Mouse (Mus musculus) cerebellum, adult 8-10 months (tissue): ENCODE results near the gene Col4a4.
A peak's percentile ranks its signal among the peaks of the same experiment; 100 is the strongest.

ENCODE experiments used
- DNase-seq: peaks from one replicate; pipeline ENCODE4 v3.0.0; 2022

Col4a4 gene

GRCm38 (mm10) chr1:82586713-82587399 is at the start of gene Col4a4, which contains the start of gene Col4a3:
Col4a4 (minus strand) TSS chr1:82586849.
Col4a3 (plus strand) TSS chr1:82586921.
- DNase-seq = peak; percentile 34

DNA sequence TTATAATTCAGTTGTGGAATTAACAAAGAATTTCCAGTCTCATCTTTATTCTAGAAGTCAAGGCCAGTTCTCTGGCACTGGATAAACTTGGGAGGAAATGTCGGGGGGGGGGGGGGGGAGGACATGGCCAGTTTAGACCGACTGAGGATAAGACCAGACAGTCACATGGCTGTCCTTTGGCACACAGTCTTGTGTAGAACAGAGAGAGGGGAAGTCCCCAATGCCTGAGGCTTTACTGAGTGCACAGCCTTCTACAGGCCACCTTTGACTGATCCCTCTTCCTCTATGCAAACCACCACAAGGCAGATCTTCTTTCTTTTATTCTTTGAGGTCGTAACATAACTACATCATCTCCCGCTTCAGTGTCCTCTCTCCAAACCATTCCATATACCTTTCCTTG is 49.7 kb upstream of the Col4a4 start:
- no peak for DNase-seq

- no peak for DNase-seq
These were observed 48.6 kb upstream of the Col4a4 start for GRCm38 (mm10) chr1:82635254-82635620.

GRCm38 (mm10) chr1:82634545-82635253 is 48.0 kb upstream of the Col4a4 start:
- peak; percentile 25 for DNase-seq

DNA sequence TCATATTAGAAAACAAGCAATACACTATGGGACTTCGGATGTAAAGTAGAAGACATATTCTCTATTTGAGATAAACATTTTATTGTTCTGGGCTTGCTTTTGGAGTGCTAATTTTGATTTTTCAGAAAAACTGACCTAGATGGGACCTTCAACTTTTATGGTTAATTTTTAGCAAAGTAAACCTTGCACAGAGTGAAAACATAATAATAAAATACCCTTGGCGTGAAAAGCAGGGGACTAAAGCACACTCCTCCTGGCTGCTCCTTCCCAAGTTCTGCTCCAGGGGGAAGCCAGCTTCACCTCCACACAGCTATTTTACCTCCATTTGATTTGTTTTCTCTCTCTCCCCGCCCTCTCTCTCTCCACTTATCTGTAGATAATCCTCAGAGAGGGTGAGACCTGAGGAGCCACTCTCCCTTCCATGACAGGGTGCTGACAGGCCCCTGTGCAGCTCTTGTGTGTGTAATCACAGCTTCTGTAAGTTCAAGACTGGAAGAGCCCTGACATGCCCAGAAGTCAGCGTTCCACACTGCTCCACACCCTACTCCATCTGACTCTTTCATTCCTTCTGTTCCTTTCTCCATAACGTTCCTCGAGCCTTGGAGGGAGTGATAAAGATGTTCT is 44.6 kb upstream of the Col4a4 start:
- no peak for DNase-seq

- no peak for DNase-seq
These were observed 42.8 kb upstream of the Col4a4 start for GRCm38 (mm10) chr1:82629495-82629894.

GRCm38 (mm10) chr1:82627652-82628051 is 41.0 kb upstream of the Col4a4 start:
- DNase-seq = no peak

DNA sequence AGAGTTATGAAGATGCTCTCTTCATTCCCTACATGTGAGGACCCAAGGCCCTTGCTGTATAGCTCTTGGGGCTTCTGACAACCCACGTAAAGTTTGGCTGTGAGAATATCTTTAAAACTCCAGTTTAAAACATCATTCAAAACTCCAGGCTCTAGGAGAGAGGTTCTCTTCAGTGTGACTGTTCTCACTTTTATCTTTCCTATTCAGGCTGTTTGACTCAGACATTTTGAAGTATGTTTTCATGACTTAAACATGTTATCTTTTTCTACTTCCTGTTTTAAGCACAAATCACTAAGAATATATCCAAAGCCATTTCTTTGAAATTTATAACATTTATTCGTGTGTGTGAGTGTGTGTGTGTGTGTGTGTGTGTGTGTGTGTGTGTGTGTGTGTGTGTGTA is 38.8 kb upstream of the Col4a4 start:
- DNase-seq = no peak

DNA sequence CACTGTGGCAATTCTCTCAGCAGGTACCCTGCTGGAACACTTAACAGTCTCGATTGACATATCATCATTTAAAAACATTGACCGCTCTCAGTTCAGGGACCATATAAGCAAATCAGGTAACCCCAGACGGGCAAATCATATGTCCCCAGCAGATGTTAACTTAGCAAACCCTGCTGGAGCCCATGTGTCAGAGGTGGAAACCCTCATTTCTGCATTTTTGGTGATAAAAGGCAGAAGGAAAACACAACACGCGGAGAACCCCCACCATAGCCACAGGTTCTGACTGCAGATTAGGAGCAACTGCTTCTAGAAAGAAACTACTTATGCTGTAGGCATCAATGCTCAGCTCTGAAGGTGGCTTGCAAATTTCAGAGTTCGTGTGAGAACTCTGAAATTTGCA is 38.3 kb upstream of the Col4a4 start:
- no peak for DNase-seq

GRCm38 (mm10) chr1:82619981-82620380 is 33.3 kb upstream of the Col4a4 start:
- no peak for DNase-seq

GRCm38 (mm10) chr1:82618592-82618991 is 31.9 kb upstream of the Col4a4 start:
- no peak for DNase-seq

GRCm38 (mm10) chr1:82618001-82618400 is 31.4 kb upstream of the Col4a4 start:
- no peak for DNase-seq

GRCm38 (mm10) chr1:82612061-82612660 is 25.5 kb upstream of the Col4a4 start:
- no peak for DNase-seq

DNA sequence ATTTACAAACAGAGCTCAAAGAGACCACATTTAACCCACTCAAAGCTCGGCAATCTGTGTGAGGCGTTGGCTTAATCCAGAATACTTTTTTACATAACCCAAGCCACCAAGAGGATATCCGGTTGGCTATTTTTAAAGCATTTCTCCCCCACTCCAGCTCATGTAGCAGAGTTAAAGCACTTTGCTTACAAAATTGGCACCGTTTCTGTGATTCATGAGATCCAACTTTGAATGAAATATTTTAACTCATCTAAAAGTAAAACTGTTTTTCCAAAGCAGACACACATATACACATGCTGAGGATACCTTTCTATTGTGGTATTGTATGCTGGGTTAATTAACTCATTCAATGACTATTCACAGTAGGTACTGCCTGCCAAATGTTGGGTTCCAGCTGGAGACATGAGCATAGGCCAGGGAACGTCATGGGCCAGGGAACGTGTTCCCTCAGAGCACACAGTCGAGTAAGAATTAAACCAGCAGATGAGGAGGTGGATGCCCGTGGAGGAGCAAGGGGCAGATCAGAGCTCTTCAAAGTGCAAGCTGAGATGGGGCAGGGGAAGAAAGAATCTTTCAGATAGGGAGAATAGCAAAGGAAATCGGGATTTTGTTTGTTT is 22.1 kb upstream of the Col4a4 start:
- DNase-seq = no peak

- no peak for DNase-seq
These were observed 19.2 kb upstream of the Col4a4 start for GRCm38 (mm10) chr1:82605856-82606255.

DNA sequence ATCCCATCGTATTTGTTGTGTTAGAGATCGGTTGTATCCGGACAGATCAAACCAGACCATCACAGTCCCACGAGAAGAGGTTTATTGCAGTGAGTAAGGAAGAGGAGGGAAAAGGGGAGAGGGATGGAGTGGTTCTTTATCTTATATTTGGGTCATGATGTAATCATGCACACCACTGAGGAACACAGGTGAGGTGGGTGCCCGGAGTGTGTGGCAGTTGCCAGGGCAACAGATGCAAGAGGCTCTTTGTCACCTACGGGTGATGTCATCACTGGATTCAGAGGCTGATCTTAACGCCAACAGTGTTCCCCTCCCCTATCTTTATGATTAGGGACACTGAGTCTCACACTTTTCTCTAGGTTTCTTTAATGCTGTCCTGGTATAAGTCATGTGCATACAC is 18.7 kb upstream of the Col4a4 start:
- DNase-seq = no peak

- DNase-seq = no peak
These were observed 16.7 kb upstream of the Col4a4 start for GRCm38 (mm10) chr1:82603198-82603950.

- no peak for DNase-seq
These were observed 10.4 kb upstream of the Col4a4 start for GRCm38 (mm10) chr1:82596864-82597596.

DNA sequence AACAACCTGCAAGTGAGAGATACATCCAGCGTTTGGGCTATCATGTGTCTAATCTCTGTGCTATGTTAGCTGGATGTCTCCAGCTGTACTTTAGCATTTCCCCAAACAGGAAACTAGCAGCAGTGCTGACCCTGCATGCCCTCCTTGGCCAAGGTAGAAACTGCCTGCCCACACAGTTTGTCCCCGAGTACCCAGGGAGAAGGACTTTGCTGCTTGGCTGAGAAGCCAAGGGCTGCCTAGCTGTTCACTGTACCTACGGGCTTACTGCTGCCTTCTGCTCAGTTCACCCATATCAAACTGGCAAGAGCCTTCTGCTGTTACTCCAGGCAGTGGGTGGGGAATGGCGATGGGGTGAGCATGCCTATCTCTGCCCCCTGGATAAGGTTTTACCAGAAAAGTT is 3.6 kb upstream of the Col4a4 start:
- DNase-seq = no peak

GRCm38 (mm10) chr1:82585981-82586380 is 668 bp downstream of the Col4a4 start:
- no peak for DNase-seq

DNA sequence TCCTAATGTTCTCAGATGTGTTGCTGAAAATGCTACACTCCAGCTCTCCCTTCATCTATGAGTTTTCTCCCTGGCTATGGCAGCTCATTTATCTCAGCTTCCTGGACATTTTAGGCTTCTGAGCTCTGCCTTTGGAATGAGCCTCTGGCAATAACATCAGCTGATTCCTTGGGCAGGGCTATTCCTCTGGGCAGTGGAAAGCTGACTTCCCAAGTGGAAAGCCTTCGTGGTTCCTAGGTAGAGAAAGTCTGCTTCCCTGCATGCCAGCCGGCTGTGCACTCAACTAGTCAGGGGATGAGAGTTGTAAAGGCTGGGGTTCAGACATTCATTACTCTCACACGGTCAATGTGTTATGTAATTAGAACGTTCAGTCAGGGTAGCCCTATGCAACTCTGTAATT is 8.3 kb downstream of the Col4a4 start:
- DNase-seq = no peak

GRCm38 (mm10) chr1:82577915-82578314 is 8.7 kb downstream of the Col4a4 start:
- DNase-seq = no peak
